Mouse (Mus musculus) megakaryocyte, embryonic 14.5 days (primary cell): ENCODE results near the gene Ppp1r8.

Experiments used
- FLI1 ChIP-seq: IDR thresholded peaks from 2 replicates; pipeline ENCODE4 v1.6.1; 2012; ENCODE audit warnings: low read length, inconsistent platforms, mixed read lengths
- GATA1 ChIP-seq: IDR thresholded peaks from 3 replicates; pipeline ENCODE4 v1.6.1; 2012; ENCODE audit warnings: mixed read lengths, low read length, inconsistent platforms, borderline replicate concordance

DNA sequence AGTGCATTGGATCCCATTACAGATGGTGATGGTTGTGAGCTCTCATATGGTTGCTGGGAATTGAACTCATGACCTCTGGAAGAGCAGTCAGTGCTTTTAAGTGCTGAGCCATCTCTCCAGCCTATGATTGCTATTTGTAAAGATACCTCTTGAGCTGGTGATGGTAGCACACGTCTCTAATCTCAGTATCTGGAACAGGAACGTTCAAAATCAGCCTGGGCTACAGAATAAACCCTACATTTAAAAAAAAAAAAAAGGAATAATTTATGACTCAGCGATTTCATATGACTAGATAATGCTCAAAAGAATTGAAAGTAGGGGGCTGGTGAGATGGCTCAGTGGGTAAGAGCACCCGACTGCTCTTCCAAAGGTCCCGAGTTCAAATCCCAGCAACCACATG, 39.8 kb downstream of the Ppp1r8 start:
- no peak for TF ChIP-seq GATA1
- TF ChIP-seq FLI1 = no peak
